Comparison of ENCODE assay signal across 10 mouse cellular contexts in genomic region chr11:78168541-78169468, GRCm38 (mm10). TPM values are rescaled to one million over a fixed set of nuclear protein-coding genes. Genes with fewer than 3 reads are reported as not detected.
DNase-seq lines count a peak whose midpoint lies in the region; ATAC-seq and TF ChIP-seq lines count a peak whose summit lies in the region.
"Had no signal": no experiment of that assay in that cellular context is flagged by ENCODE, and none has a peak within 500 bp of the region (broad histone marks: within the 10 kb centered on the region; RNA-seq: fewer than 3 reads in every experiment).

No protein-coding gene starts in this region.

- WGBS in heart, embryonic 16.5 days = 48% methylated on average over 19 of the region's 19 CpGs
- WGBS in heart, embryonic 10.5 days = 55% methylated on average over 19 of the region's 19 CpGs
- 38% methylated on average over 19 of the region's 19 CpGs for WGBS in lung, embryonic 14.5 days

- TF ChIP-seq CTCF in lung, embryonic 14.5 days (IDR thresholded peaks at IDR 0.05; ENCODE audit: low read depth) = no peak

- no peak overlapping the region for H3K27ac ChIP-seq in heart, embryonic 16.5 days (ENCODE audit: low read length)
- H3K27ac ChIP-seq in heart, embryonic 10.5 days = no peak overlapping the region; the same call in 1 of the 2 replicates
- no peak overlapping the region for H3K27ac ChIP-seq in lung, embryonic 14.5 days (ENCODE audit: low read depth)
- H3K27ac ChIP-seq: embryonic facial prominence, embryonic 13.5 days had no signal

- H3K9ac ChIP-seq in heart, embryonic 16.5 days (ENCODE audit: low read length) = no peak overlapping the region
- H3K9ac ChIP-seq in lung, embryonic 14.5 days = no peak overlapping the region
- H3K9ac ChIP-seq: embryonic facial prominence, embryonic 13.5 days had no signal

- no peak for ATAC-seq in heart, embryonic 16.5 days (replicated peaks; ENCODE audit: extremely low read depth, insufficient read depth, low FRiP score)
- ATAC-seq in common myeloid progenitor, adult 5-6 weeks (replicated peaks; ENCODE audit: low read depth, poor library complexity, severe bottlenecking) = peak; percentile 9; the same call in 1 of the 2 replicates
- no peak for ATAC-seq in lung, embryonic 14.5 days (ENCODE audit: insufficient read depth)
- ATAC-seq in frontal cortex, adult (ENCODE audit: low TSS enrichment) = no peak

- H3K4me1 ChIP-seq in heart, embryonic 16.5 days (ENCODE audit: control insufficient read depth, insufficient read depth, low read length) = peaks cover 12% of the 10 kb centered on the region
- peaks cover 43% of the 10 kb centered on the region for H3K4me1 ChIP-seq in heart, embryonic 10.5 days
- H3K4me1 ChIP-seq in lung, embryonic 14.5 days (ENCODE audit: insufficient read depth) = peaks cover 5% of the 10 kb centered on the region

- H3K27me3 ChIP-seq in heart, embryonic 16.5 days (ENCODE audit: control insufficient read depth, insufficient read depth, low read length) = no peaks in the 10 kb centered on the region
- peaks cover 9% of the 10 kb centered on the region for H3K27me3 ChIP-seq in heart, embryonic 10.5 days (ENCODE audit: insufficient read depth, poor library complexity, severe bottlenecking)
- no peaks in the 10 kb centered on the region for H3K27me3 ChIP-seq in lung, embryonic 14.5 days (ENCODE audit: insufficient read depth, low read length)
- H3K27me3 ChIP-seq: embryonic facial prominence, embryonic 13.5 days had no signal

- no peak overlapping the region for H3K4me3 ChIP-seq in heart, embryonic 16.5 days (ENCODE audit: low read length)
- no peak overlapping the region for H3K4me3 ChIP-seq in heart, embryonic 10.5 days
- H3K4me3 ChIP-seq in lung, embryonic 14.5 days (ENCODE audit: low read depth, low read length) = no peak overlapping the region
- H3K4me3 ChIP-seq: embryonic facial prominence, embryonic 13.5 days had no signal

- peak overlapping the region; percentile 13; the same call in 1 of the 2 replicates for H3K4me2 ChIP-seq in heart, embryonic 16.5 days (ENCODE audit: low read depth, low read length)
- peak overlapping the region; percentile 18; the same call in 1 of the 2 replicates for H3K4me2 ChIP-seq in lung, embryonic 14.5 days
- H3K4me2 ChIP-seq: embryonic facial prominence, embryonic 13.5 days had no signal

- peaks cover 5% of the 10 kb centered on the region; the same call in 1 of the 2 replicates for H3K36me3 ChIP-seq in heart, embryonic 16.5 days (ENCODE audit: control insufficient read depth, insufficient read depth)
- H3K36me3 ChIP-seq in heart, embryonic 10.5 days = peaks cover 30% of the 10 kb centered on the region
- H3K36me3 ChIP-seq in lung, embryonic 14.5 days (ENCODE audit: insufficient read depth) = no peaks in the 10 kb centered on the region

- DNase-seq in heart, embryonic 10.5 days (ENCODE audit: low spot score) = no peak
- no peak for DNase-seq in lung, embryonic 14.5 days
- peak; percentile 69 to 85 for DNase-seq in thymus, adult 18-20 months
- DNase-seq in urinary bladder, adult 2 months (ENCODE audit: low spot score) = no peak
- DNase-seq in layer of hippocampus, adult 9-10 months (ENCODE audit: low spot score) = no peak
- DNase-seq: right cerebral cortex, postnatal 25 days had no signal

- no peaks in the 10 kb centered on the region for H3K9me3 ChIP-seq in heart, embryonic 16.5 days (replicated peaks; ENCODE audit: control insufficient read depth, low read length)
- H3K9me3 ChIP-seq in heart, embryonic 10.5 days = no peaks in the 10 kb centered on the region
- H3K9me3 ChIP-seq in lung, embryonic 14.5 days (ENCODE audit: low read depth, low read length) = no peaks in the 10 kb centered on the region
- H3K9me3 ChIP-seq: embryonic facial prominence, embryonic 13.5 days had no signal

RNA-seq across cellular contexts. Expression of gene Traf4, which starts 3.4 kb away (rescaled TPM):
- polyA plus RNA-seq in heart, embryonic 16.5 days (2015; fragmentation: Nextera tagmentation; extraction: Ambion mirVana) = 37.3 and 39.1 TPM in 2 replicates
- polyA plus RNA-seq in heart, embryonic 10.5 days (2016; fragmentation: Nextera tagmentation; extraction: Ambion mirVana) = 57.9 and 88.7 TPM in 2 replicates
- total RNA-seq in common myeloid progenitor, adult 5-6 weeks (2017) = 6.9 and 10.2 TPM in 2 replicates
- 73.8 and 75.6 TPM in 2 replicates for polyA plus RNA-seq in lung, embryonic 14.5 days (2014; fragmentation: Nextera tagmentation; extraction: Ambion mirVana)
- 20.4 and 26.1 TPM in 2 replicates for polyA plus RNA-seq in urinary bladder, adult 2 months (2012; rRNA removed)

RNA-seq across cellular contexts. Expression of gene Nek8, which starts 7.7 kb away (rescaled TPM):
- polyA plus RNA-seq in heart, embryonic 16.5 days (2015; fragmentation: Nextera tagmentation; extraction: Ambion mirVana) = 17.7 TPM in 2 replicates
- polyA plus RNA-seq in heart, embryonic 10.5 days (2016; fragmentation: Nextera tagmentation; extraction: Ambion mirVana) = 15.3 and 16.5 TPM in 2 replicates
- total RNA-seq in common myeloid progenitor, adult 5-6 weeks (2017) = 7.1 and 8.2 TPM in 2 replicates
- polyA plus RNA-seq in lung, embryonic 14.5 days (2014; fragmentation: Nextera tagmentation; extraction: Ambion mirVana) = 15.3 and 17.2 TPM in 2 replicates
- polyA plus RNA-seq in urinary bladder, adult 2 months (2012; rRNA removed) = 14.4 and 19.7 TPM in 2 replicates

RNA-seq across cellular contexts. Expression of gene Tlcd1, which starts 7.7 kb away (rescaled TPM):
- polyA plus RNA-seq in heart, embryonic 16.5 days (2015; fragmentation: Nextera tagmentation; extraction: Ambion mirVana) = 14.2 and 16.1 TPM in 2 replicates
- 16.9 and 18.7 TPM in 2 replicates for polyA plus RNA-seq in heart, embryonic 10.5 days (2016; fragmentation: Nextera tagmentation; extraction: Ambion mirVana)
- total RNA-seq in common myeloid progenitor, adult 5-6 weeks (2017) = 7.9 and 8.1 TPM in 2 replicates
- polyA plus RNA-seq in lung, embryonic 14.5 days (2014; fragmentation: Nextera tagmentation; extraction: Ambion mirVana) = 19.2 and 21.6 TPM in 2 replicates
- polyA plus RNA-seq in urinary bladder, adult 2 months (2012; rRNA removed) = 24.1 and 33.5 TPM in 2 replicates

RNA-seq across cellular contexts. Expression of gene Rpl23a, which starts 14.6 kb away (rescaled TPM):
- polyA plus RNA-seq in heart, embryonic 16.5 days (2015; fragmentation: Nextera tagmentation; extraction: Ambion mirVana) = 708 and 711 TPM in 2 replicates
- polyA plus RNA-seq in heart, embryonic 10.5 days (2016; fragmentation: Nextera tagmentation; extraction: Ambion mirVana) = 863 and 999 TPM in 2 replicates
- total RNA-seq in common myeloid progenitor, adult 5-6 weeks (2017) = 3,236 and 3,976 TPM in 2 replicates
- polyA plus RNA-seq in lung, embryonic 14.5 days (2014; fragmentation: Nextera tagmentation; extraction: Ambion mirVana) = 1,638 and 1,710 TPM in 2 replicates
- 2,424 and 3,048 TPM in 2 replicates for polyA plus RNA-seq in urinary bladder, adult 2 months (2012; rRNA removed)

RNA-seq across cellular contexts. Expression of gene Rab34, which starts 19.4 kb away (rescaled TPM):
- 51.5 and 60.8 TPM in 2 replicates for polyA plus RNA-seq in heart, embryonic 16.5 days (2015; fragmentation: Nextera tagmentation; extraction: Ambion mirVana)
- 63.2 and 88.1 TPM in 2 replicates for polyA plus RNA-seq in heart, embryonic 10.5 days (2016; fragmentation: Nextera tagmentation; extraction: Ambion mirVana)
- 2.0 and 2.8 TPM in 2 replicates for total RNA-seq in common myeloid progenitor, adult 5-6 weeks (2017)
- 140 TPM in 2 replicates for polyA plus RNA-seq in lung, embryonic 14.5 days (2014; fragmentation: Nextera tagmentation; extraction: Ambion mirVana)
- 66.7 and 79.2 TPM in 2 replicates for polyA plus RNA-seq in urinary bladder, adult 2 months (2012; rRNA removed)

Comparison
In these comparisons a context has a peak if more than half of its experiments do, and no peak if none do; other contexts are left out.
1. DNase-seq: peak in thymus, adult 18-20 months (2 of 2); none in heart, embryonic 10.5 days (single experiment), lung, embryonic 14.5 days (single experiment), urinary bladder, adult 2 months (single experiment) and layer of hippocampus, adult 9-10 months (single experiment).